Mouse (Mus musculus): ENCODE results near the gene Eif4e1b. TPM values are rescaled to one million over a fixed set of nuclear protein-coding genes. Genes with fewer than 3 reads are reported as not detected.

Gene Eif4e1b
- polyA plus RNA-seq, 1 experiment from 2014 or later, result not detected

DNA sequence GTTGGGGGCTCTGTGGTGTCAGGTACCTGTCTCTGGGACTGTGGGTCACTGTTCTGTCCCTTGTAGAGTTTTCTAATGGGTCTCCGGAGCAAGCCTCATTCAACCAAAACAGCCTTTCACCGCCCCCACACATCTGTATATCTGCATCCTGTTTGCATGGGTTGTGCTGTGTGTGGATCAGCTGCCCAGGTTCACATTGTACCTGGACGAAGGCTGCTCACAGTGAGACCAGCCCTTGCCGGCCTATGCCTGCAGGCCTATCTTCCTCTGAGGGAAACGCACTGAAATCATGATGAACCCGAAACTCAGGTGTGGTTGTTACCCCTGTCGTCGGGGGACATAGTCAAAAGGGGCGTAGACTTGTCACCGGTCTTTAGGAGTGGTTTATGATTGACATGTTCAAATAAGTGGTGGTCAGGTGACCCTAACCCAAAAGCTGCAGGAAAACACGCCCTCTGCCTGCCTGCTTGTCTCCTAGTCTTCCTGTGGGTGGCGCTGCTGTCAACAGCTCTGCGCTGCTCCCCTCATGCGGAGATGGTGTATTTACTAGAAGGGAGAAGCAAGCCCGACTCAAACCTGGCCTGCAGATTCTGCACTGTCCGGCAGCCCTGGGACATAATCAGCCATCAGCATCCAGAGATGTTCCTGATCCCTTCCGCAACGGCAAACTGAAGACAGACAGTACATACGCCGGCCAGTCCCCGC, 21.5 kb downstream of the Eif4e1b start:
- H3K4me3 ChIP-seq (replicated peaks), result no peak overlapping the region
- ATAC-seq (ENCODE audit: low read depth) (no peak), DNase-seq (no peak)
- no peak overlapping the region for H3K9ac ChIP-seq
- no peak overlapping the region for H3K4me2 ChIP-seq
- no peaks in the 10 kb centered on the region for H3K36me3 ChIP-seq
- H3K9me3 ChIP-seq (replicated peaks), result no peaks in the 10 kb centered on the region
- peaks cover 23% of the 10 kb centered on the region for H3K27me3 ChIP-seq
- 35% methylated on average over 21 of the region's 21 CpGs for WGBS (ENCODE audit: insufficient replicate concordance)
- H3K27ac ChIP-seq, result no peak overlapping the region
- no peaks in the 10 kb centered on the region for H3K4me1 ChIP-seq (replicated peaks)

GRCm38 (mm10) chr13:54806434-54806976, 22.7 kb downstream of the Eif4e1b start:
- WGBS (ENCODE audit: insufficient replicate concordance), result 50% methylated on average over 13 of the region's 13 CpGs
- Histone ChIP-seq H3K9ac (no peak overlapping the region), H3K36me3 (no peaks in the 10 kb centered on the region), H3K9me3 (replicated peaks) (no peaks in the 10 kb centered on the region), H3K4me3 (replicated peaks) (no peak overlapping the region), H3K27me3 (peaks cover 23% of the 10 kb centered on the region), H3K4me1 (replicated peaks) (no peaks in the 10 kb centered on the region), H3K4me2 (no peak overlapping the region), H3K27ac (no peak overlapping the region)
- ATAC-seq (ENCODE audit: low read depth) (no peak), DNase-seq (no peak)

- WGBS (ENCODE audit: insufficient replicate concordance), result 60% methylated on average over 12 of the region's 12 CpGs
- Histone ChIP-seq H3K4me1 (replicated peaks) (no peaks in the 10 kb centered on the region), H3K9me3 (replicated peaks) (no peaks in the 10 kb centered on the region), H3K27me3 (peaks cover 23% of the 10 kb centered on the region), H3K4me3 (replicated peaks) (no peak overlapping the region), H3K4me2 (no peak overlapping the region), H3K27ac (no peak overlapping the region), H3K9ac (no peak overlapping the region), H3K36me3 (no peaks in the 10 kb centered on the region)
- ATAC-seq (ENCODE audit: low read depth), result no peak
- DNase-seq, result no peak
These were observed 24.3 kb downstream of the Eif4e1b start for GRCm38 (mm10) chr13:54808067-54808466.

DNA sequence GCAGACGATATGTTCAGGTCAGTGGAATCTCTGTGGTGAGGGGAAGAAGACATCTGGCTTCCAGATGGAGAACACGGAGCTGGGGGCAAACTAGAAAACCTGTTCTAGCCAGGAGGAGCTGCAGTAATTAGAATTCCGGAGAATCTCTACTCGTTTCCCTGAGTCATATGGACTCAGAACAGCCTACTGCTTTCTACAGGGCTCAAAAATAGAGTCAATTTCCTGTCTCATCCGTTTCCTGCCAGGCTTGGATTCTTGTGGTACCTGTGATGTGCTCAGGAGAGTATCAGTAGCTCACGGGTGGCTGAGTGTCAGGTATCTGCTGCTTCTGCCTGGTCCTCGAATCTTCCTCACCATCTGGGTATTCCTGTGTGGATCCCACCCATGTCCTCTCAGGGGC, 27.7 kb downstream of the Eif4e1b start:
- H3K9me3 ChIP-seq (replicated peaks), result no peaks in the 10 kb centered on the region
- WGBS (ENCODE audit: insufficient replicate concordance), result 37% methylated on average over 7 of the region's 7 CpGs
- peaks cover 3% of the 10 kb centered on the region; the same call in 1 of the 2 replicates for H3K27me3 ChIP-seq
- H3K4me3 ChIP-seq (replicated peaks), result no peak overlapping the region
- H3K36me3 ChIP-seq, result no peaks in the 10 kb centered on the region
- no peak for ATAC-seq (ENCODE audit: low read depth)
- no peak overlapping the region for H3K27ac ChIP-seq
- no peaks in the 10 kb centered on the region for H3K4me1 ChIP-seq (replicated peaks)
- H3K9ac ChIP-seq, result no peak overlapping the region
- H3K4me2 ChIP-seq, result no peak overlapping the region
- DNase-seq, result no peak

GRCm38 (mm10) chr13:54813381-54813780, 29.6 kb downstream of the Eif4e1b start:
- no peaks in the 10 kb centered on the region for H3K9me3 ChIP-seq (replicated peaks)
- no peak overlapping the region for H3K9ac ChIP-seq
- no peaks in the 10 kb centered on the region for H3K36me3 ChIP-seq
- no peaks in the 10 kb centered on the region for H3K4me1 ChIP-seq (replicated peaks)
- H3K4me2 ChIP-seq, result no peak overlapping the region
- H3K27me3 ChIP-seq, result no peaks in the 10 kb centered on the region
- no peak overlapping the region for H3K27ac ChIP-seq
- 67% methylated on average over 9 of the region's 9 CpGs for WGBS (ENCODE audit: insufficient replicate concordance)
- H3K4me3 ChIP-seq (replicated peaks), result no peak overlapping the region
- ATAC-seq (ENCODE audit: low read depth) (no peak), DNase-seq (no peak)

DNA sequence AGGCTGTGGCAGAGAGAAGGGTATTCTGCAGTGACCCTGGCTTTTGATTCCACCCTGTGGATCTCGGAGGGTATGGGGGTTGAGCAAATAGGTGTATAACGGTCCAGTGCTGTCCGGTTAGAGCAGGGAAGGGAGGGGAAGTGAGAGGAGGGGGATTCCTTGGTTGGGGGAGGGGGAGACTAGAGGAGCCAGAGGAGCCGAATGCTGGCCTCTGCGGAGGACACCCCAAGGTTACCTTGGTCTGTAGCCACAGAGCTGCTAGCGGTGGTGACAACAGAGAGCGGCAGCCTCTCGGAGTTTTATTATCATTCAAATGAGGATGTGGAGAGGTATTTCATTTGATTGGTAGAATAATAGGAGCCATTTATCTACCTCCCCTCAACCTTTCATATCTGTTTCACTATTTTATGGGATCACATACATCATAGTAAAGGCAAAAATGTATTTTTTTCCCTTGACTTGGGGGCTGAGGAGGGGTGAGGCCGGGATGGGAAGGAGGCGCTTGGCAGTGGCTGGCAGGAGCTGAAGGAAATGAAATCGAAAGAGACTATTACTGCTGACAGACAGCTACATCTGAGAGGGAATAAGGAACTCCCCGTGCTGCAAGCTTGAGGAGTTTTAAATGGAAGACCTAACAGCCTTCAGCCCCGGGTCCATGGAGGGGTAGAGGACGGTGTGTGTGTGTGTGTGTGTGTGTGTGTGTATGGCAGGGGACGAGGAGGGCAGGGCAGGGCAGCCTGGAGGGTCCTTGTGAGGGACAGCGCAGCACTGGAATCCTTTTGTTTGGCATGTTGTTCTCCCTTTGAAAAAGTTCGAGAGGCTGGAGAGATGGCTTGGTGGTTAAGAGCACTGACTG, 34.8 kb downstream of the Eif4e1b start:
- DNase-seq, result no peak
- H3K4me3 ChIP-seq (replicated peaks), result no peak overlapping the region
- no peak overlapping the region for H3K27ac ChIP-seq
- H3K36me3 ChIP-seq, result no peaks in the 10 kb centered on the region
- no peaks in the 10 kb centered on the region for H3K27me3 ChIP-seq
- H3K4me1 ChIP-seq (replicated peaks), result no peaks in the 10 kb centered on the region
- no peak overlapping the region for H3K9ac ChIP-seq
- H3K4me2 ChIP-seq, result no peak overlapping the region
- 29% methylated on average over 17 of the region's 17 CpGs for WGBS (ENCODE audit: insufficient replicate concordance)
- ATAC-seq (ENCODE audit: low read depth), result no peak
- no peaks in the 10 kb centered on the region for H3K9me3 ChIP-seq (replicated peaks)

- H3K4me3 ChIP-seq (replicated peaks), result no peak overlapping the region
- H3K4me1 ChIP-seq (replicated peaks), result no peaks in the 10 kb centered on the region
- no peak overlapping the region for H3K27ac ChIP-seq
- DNase-seq (no peak), ATAC-seq (ENCODE audit: low read depth) (no peak)
- H3K4me2 ChIP-seq, result no peak overlapping the region
- no peaks in the 10 kb centered on the region for H3K9me3 ChIP-seq (replicated peaks)
- 68% methylated on average over 4 of the region's 4 CpGs for WGBS (ENCODE audit: insufficient replicate concordance)
- no peak overlapping the region for H3K9ac ChIP-seq
- H3K27me3 ChIP-seq, result peaks cover 7% of the 10 kb centered on the region; the same call in 1 of the 2 replicates
- no peaks in the 10 kb centered on the region for H3K36me3 ChIP-seq
These were observed 37.3 kb downstream of the Eif4e1b start for GRCm38 (mm10) chr13:54821106-54821505.

DNA sequence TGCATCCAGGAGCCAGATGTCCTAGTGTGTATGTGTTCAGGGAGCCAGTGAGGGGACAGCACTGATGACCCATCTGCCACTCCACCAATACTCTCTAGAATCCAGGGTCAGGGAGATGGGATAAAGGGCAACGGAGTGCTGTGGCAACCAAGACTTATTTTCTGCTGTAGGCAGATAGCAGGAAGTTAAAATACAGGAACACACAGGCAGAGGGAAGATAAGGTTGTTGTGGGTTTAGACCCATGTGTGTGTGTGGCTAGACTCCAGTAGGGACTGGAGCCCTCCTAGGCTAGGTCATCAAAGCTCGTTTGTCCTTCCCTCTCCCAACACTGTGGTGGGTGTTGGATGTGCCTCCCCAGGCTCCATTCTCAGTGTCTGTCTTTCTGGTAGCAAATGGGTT, 38.1 kb downstream of the Eif4e1b start:
- Histone ChIP-seq H3K27ac (no peak overlapping the region), H3K36me3 (no peaks in the 10 kb centered on the region), H3K9me3 (replicated peaks) (no peaks in the 10 kb centered on the region), H3K4me3 (replicated peaks) (no peak overlapping the region), H3K9ac (no peak overlapping the region), H3K27me3 (peaks cover 7% of the 10 kb centered on the region; the same call in 1 of the 2 replicates), H3K4me2 (no peak overlapping the region), H3K4me1 (replicated peaks) (no peaks in the 10 kb centered on the region)
- 10% methylated on average over 2 of the region's 2 CpGs for WGBS (ENCODE audit: insufficient replicate concordance)
- ATAC-seq (ENCODE audit: low read depth) (no peak), DNase-seq (no peak)

GRCm38 (mm10) chr13:54824111-54824931, 40.5 kb downstream of the Eif4e1b start:
- Histone ChIP-seq H3K4me3 (replicated peaks) (no peak overlapping the region), H3K27me3 (peaks cover 7% of the 10 kb centered on the region; the same call in 1 of the 2 replicates), H3K4me1 (replicated peaks) (no peaks in the 10 kb centered on the region), H3K4me2 (peak overlapping the region; percentile 12; the same call in 1 of the 2 replicates), H3K9me3 (replicated peaks) (no peaks in the 10 kb centered on the region), H3K27ac (no peak overlapping the region), H3K9ac (no peak overlapping the region), H3K36me3 (no peaks in the 10 kb centered on the region)
- 14% methylated on average over 25 of the region's 25 CpGs for WGBS (ENCODE audit: insufficient replicate concordance)
- ATAC-seq (ENCODE audit: low read depth) (no peak), DNase-seq (no peak)

DNA sequence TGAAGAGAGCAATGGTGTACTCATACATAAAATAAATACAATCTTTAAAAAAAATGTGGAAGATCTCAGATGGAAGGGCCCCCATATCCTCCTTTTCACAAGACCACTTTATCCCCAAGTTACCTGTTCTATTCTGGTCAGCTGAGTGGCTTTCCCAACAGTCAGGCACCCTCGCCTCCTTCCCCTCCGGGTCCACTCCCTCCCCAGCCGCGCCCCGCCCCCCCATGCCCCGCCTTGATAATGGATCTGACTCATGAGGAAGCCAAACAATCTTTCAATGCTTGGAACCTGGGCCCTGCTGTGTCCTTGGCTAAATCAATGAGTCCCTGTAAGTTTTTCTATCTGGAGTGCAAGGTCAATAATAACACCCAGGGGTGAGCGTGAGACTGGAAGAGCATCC, 44.2 kb downstream of the Eif4e1b start:
- Histone ChIP-seq H3K9ac (no peak overlapping the region), H3K4me2 (no peak overlapping the region), H3K36me3 (no peaks in the 10 kb centered on the region), H3K27ac (no peak overlapping the region), H3K4me3 (replicated peaks) (no peak overlapping the region), H3K9me3 (replicated peaks) (no peaks in the 10 kb centered on the region), H3K4me1 (replicated peaks) (no peaks in the 10 kb centered on the region), H3K27me3 (peaks cover 7% of the 10 kb centered on the region; the same call in 1 of the 2 replicates)
- ATAC-seq (ENCODE audit: low read depth) (no peak), DNase-seq (no peak)
- WGBS (ENCODE audit: insufficient replicate concordance), result 40% methylated on average over 7 of the region's 7 CpGs

DNA sequence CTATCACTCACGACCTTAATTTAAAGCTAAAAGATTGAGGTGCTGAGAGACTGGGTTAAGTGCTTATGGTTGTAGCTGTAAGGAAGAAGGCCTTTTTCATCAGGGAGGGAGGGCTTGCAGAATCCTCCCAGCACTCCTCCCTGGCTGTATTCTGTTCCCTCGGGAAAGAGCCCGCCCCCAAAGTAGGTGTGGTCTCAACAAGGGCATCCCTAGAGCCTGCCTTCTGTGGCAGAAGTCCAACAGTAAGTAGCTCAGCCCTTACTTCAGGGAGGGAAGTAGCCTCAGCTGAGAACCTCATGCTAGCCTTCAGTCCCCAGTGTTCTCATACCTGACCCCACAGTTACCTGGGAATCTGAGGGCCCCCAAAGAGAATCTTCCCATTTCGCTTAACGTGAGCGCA, 44.7 kb downstream of the Eif4e1b start:
- no peaks in the 10 kb centered on the region for H3K36me3 ChIP-seq
- H3K27me3 ChIP-seq, result peaks cover 7% of the 10 kb centered on the region; the same call in 1 of the 2 replicates
- no peak overlapping the region for H3K4me3 ChIP-seq (replicated peaks)
- no peak overlapping the region for H3K27ac ChIP-seq
- ATAC-seq (ENCODE audit: low read depth), result no peak
- no peak overlapping the region for H3K9ac ChIP-seq
- WGBS (ENCODE audit: insufficient replicate concordance), result 51% methylated on average over 6 of the region's 6 CpGs
- H3K9me3 ChIP-seq (replicated peaks), result no peaks in the 10 kb centered on the region
- H3K4me2 ChIP-seq, result no peak overlapping the region
- DNase-seq, result no peak
- H3K4me1 ChIP-seq (replicated peaks), result no peaks in the 10 kb centered on the region

All from liver, embryonic 13.5 days (tissue).